Mouse (Mus musculus): Measurements from ENCODE around the gene Golph3. TPM values are rescaled to one million over a fixed set of nuclear protein-coding genes. Genes with fewer than 3 reads are reported as not detected.
A peak's percentile ranks its signal among the peaks of the same experiment; 100 is the strongest.

Golph3 gene
- total RNA-seq, 1 experiment from 2014 or later, result 132 TPM

DNA sequence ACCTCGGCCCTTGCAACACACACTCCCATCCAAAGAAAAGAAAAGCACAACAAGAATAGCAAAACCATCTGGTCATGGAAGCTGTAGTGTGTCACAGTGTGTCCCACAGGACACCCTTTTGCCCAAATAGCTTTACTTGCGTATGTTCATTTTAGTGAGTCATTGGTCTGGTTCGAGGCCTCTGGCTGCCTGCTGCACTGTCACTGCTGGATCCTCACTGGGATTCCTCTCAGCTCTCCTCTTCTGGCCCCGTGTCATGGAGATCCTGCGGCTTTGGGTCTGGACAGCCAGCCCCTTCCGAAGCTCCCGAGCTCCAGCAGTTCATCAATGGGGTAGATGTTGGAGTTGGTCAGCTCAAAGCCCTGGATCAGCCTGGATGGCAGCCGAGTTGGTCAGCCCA, 2.8 kb upstream of the Golph3 start:
- DNase-seq, result no peak

DNA sequence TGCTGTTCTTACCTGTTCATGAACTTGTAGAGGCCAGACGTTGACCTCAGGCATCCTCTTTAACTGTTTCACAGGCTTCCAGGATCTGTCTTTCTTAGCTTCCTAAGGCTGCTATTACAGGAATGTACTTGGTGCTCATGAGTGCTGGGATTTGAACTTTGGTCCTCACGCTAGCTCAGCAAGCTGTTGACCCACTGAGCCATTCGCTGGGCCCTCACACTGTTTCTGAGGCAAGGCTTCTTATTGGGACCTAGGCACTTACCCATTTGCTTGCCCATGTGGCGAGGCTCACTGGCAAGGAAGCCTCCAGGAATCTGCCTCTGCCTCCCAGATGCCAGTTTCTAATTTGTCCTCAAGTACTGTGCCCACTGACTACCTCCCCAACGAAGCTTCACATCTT, 1.4 kb upstream of the Golph3 start:
- DNase-seq, result no peak

DNA sequence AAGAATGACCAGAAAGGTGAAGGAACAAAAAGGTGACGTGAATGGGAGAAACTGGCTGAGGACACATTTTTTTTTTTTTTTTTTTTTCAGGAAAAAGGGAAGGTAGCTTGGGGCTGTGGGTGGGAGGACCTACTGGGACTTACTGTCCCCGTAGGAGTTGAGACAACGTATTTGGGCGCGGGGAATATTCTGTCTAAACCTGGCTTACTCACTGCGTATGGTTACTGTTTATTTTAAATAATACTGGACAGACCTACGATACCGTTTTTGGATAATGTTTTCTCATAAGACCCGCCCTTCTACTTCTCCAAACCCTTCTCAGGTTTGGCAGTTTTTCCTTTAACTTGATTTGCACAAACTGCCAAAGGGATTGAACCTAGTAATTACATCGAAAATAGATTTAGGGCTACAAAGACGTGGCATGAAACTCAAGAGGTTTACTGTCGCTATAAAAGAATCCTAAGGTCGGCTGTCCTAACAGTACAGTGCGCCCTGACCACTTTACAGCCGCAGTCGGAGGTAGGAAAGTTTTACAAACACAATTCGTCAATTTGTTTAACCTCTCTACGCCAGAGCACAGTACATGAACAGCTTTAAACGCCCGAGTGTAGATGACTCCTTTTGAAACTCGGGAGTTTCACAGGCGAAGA, 684 bp upstream of the Golph3 start:
- no peak for DNase-seq

DNA sequence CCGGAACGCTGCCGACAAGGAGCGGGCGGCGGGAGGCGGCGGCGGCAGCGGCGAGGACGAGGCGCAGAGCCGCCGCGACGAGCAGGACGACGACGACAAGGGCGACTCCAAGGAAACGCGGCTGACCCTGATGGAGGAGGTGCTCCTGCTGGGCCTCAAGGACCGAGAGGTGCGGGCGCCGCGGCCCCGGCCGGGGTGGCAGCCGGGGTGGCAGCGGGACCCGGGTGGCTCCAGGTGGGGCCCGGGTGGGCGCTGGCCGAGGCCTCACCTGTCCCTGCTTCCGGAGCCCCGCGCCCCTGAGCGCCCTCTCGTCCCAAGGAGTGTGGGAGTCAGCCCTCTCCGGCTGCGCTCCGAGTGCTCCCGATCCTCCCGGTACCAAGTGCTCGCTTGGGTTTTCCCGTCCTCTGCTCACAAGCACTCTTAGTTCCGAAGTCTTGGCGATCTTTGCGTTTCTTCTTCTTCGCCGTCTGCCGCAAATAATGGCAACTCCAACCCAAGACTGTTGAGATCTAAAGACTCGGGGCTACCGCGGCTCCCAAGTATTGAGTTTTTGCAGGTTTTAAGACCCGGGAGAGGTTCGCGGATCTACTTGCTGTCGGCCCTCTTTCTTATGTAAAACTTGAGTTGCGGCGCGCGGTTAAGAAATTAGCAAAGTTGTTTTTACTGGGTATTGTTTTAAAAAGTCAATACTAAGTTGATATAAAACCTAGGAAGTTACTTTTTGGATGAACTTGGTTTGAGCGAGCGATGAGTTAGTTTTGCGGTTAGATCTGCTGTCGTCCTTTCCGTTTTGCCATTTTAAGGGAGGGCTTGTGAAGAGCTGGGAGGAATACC, 755 bp downstream of the Golph3 start, which contains the start of gene 1810049J17Rik:
Gene 1810049J17Rik (minus strand): TSS at position 112 of the 834 bp plus-strand sequence.
- peak; percentile 36 for DNase-seq

DNA sequence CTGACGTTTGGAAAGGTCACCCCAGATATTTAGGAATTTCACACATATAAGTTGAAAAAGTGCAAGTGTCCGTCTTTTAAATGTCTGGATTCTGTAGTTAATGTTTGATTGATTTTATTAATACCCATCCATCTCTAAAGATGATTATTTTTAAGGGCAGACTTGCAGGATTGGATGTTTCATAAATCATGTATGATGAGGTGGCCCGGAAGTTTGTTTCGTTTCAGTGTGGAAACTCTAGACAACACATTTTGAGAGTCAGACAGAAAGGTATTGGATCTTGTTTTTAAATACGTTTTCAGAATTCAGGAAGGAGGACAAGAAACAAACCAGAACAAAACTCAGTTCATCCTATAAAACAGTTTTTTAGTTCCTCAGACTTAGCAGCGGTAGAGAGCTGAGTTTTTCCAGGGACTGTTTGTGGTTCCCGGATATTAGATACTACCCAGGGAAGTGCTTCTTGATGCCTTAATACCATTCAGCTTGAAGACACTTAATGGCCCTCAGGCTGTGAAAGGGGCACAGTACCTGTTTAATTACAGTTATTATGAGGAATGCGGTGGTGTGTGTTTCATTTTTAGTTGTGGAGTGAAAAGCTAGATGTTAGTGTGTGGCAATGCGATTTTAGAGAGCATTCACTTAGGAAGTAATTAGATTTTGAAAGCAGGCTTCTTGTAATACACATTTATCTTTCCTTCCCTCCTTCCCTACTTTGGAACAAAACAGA, 1.6 kb downstream of the Golph3 start:
- DNase-seq, result no peak

DNA sequence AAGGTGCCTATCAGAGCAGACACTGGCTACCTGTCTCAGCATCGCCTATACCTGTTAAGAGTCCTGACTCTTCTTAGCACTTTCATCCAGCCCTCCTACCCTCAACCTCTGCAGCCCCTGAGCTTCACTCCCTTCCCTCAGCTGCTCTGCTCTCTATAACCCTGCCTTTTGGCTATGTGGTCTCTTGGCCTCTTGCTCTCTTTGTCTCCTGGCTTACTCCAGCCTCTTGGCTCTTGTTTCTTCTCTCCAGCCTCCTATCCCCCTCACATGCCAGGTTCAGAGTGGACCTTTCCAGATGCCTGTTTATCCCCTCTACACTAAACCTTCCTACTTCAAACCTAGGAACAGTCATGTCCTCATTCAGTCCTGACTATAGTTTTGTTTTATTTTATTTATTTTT, 3.1 kb downstream of the Golph3 start:
- DNase-seq, result no peak

DNA sequence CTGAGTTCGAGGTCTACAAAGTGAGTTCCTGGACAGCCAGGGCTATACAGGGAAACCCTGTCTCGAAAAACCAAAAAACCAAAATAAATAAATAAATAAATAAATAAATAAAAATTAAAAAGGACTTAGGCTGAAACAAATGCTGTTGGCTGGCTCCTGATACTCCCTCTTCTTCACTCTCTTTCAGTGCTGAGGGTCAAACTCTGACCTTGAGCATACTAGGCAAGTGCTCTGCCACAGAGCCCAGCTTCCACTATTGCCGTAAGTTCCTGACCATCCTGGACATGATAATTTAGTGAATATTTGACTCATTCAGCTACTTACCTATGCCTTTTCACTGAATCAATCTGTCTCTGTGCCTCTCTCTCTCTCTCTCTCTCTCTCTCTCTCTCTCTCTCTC, 9.1 kb downstream of the Golph3 start:
- DNase-seq, result no peak

DNA sequence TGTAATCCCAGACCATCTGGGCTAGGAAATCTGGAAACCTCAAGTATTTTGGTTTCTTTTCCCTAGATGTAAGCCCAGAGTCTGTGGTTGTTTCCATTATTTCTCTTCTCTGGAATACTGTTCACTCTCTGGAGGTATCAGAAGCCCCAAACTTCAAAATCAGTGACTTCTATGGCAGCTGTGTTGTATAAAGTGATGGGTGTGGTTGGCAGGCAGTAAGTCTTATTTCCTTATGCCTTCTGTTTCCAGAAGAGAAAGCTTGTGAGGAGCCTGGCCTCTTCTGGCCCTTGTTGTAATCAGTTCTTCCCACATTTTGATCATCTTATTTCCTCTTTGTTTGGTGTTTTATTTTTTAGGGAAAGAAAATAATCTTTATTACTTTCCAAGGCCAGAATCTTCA, 9.6 kb downstream of the Golph3 start:
- no peak for DNase-seq

DNA sequence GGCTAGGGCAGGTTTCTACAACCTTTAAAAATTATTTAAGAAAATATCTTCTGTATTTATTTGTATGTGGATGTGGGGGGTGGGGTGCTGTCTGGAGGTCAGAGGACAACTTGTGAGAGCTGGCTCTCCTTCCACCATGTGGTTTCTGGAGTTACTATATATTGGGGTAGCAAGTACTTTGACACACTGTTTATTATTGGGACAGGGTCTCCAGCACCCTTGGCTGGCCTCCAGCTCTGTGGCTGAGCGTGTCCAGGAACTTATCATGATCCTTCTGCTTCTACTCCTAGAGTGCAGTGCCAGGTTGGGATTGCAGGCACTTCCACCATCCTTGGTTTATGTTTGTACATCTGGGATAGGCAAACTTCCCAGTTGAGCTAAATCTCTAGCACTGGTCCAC, 10.1 kb downstream of the Golph3 start:
- no peak for DNase-seq

DNA sequence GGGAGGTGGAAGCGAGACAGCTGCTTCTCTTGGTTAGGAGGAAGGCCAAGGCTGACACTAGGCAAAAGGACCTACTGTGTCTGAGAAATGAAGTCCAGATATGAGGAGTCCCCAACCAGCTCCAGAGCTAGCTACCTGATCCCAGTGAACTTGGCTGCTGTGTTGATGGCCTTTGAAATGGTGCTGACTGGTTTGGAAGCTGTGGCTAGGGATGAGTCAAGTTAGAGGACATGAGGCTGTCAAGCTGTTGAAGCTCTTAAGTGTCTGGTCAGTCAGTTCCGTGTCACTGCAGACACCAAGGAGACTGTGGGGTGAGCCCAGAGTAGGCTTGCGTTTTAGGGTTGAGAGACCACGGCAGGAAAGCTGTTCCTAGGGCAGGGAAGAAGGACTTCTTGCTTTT, 13.1 kb downstream of the Golph3 start:
- DNase-seq, result no peak

DNA sequence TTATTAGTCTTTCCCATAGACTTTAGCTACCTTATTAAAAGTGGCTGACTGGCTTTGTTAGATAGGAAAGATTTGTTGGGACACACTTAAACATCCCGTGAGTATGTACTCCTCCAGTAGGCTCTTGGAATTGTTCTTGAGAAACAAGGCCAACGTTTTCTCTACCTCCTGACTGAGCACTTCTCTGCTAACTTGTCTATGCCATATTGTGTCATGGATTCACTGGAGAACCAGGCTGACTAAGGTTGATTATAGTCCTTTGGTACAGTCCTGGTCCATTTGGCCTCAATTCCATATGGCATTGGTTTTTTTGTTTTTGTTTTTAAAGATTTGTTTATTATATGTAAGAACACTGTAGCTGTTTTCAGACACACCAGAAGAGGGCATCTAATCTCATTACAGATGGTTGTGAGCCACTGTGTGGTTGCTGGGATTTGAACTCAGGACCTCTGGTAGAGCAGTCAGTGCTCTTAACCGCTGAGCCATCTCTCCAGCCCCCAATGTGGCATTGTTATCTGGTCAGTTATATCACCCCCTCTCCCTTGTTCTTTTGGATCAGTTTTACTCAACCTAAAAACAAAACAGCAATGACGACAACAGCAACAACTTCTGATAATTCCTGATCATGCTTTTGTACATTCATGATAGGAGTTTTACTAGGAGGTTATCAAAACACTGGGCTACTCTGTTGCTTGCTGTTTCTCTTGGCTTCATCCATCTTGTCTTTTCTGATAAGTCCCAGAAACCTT, 16.0 kb downstream of the Golph3 start:
- no peak for DNase-seq

DNA sequence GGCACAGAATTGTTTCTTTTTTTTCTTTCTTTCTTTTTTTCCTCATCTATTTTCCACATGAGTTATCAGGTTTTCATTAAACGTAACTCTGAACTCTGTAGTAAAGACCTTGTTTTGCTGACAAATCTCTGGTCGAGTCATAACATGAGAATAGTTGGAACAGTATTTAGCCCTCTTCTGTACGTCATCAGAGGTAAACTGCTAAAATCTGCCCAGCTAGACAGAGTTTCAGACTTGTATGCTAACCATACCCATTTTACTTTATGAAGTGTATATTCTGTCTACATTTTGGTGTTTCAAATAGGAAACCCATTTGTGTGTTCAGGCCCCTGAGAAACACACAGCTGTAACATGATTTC, 16.5 kb downstream of the Golph3 start:
- DNase-seq, result no peak

DNA sequence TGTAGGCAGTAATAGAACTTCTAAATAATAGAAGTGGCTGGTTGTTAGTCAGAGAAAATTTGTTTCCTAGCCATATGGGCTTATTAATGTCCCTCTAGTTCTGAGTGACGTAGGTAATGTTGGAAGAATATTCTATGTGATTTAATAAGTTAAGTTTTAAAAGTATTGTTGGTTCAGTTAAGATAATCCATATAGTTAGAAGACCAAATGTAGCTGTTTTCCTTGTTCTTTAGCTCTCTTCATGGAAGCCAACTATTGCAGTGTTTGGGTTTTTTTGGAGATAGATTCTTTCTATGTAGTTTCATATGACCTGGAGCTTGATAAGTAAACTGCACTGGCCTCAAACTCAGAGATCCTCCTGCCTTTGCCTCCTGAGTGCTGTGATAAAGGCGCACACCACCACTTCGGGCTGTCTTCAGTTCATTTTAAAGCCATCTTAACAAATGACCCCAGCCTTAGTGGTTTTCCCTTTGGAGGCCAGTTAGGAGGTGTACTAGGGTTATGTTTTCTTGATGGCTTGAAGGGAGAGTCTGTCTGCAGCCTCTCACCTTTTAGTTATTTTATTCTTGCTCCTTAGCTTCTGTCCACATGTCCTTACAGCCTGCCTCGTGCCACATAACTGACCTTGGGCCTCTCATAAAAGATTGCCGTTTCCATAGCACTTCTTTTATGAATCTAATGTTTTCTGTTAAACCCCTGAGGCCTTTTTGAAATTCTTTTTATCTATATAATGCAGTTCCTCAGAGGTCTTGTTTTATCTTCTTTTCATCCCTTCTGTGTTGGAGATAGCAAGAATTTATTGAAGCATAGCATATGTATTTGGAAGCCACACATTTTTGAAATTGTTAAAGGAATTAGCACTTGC, 19.5 kb downstream of the Golph3 start:
- no peak for DNase-seq

DNA sequence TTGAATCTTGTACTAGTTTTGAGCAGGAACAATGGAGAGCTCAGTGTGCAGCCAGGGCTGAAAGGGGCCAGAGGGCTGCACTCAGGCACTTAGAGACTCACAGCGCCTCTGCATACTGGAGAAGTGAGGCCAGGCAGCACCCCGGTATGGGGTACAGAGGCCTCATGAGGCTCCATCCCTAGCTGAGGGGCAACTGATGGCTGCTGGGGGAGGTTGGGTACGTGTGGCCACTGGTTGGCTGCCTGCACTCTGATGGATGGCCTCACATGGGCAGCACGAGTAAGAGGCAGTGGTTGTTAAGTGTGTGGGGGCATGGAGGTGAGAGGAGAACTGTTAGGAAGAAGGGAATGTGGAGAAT, 20.1 kb downstream of the Golph3 start:
- no peak for DNase-seq

DNA sequence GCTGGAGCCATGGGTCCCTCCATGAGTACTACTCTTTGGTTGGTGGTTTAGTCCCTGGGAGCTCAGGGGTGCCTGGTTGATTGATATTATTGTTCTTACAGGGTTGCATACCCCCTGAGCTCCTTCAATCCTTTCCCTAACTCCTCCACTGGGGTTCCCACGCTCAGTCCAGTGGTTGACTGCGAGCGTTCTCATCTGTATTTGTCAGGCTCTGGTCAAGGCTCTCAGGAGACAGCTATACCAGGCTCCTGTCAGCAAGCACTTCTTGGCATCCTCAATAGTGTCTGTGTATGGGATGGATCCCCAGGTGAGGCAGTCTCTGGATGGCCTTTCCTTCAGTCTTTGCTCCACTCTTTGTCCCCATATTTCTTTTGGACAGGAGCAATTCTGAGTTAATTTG, 25.7 kb downstream of the Golph3 start:
- no peak for DNase-seq

DNA sequence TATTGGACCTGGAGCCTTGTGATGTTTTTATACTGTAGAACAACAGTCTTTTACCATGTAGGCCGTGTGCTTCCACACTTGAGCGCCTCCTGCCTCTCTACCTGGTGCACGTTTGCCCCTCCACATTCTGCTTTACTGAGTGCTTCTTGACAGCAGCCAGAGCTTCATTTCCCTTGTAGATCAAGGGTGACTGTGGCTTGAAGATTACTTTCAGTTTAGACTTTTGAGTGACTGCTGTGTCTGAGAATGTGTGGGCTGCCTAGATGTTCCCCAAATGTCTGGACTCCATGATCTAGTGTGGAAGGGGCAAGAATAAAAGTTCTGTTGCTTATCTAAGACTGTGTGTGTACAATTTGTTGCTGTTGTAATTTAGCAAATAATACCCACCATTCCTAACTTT, 27.7 kb downstream of the Golph3 start:
- DNase-seq, result no peak

DNA sequence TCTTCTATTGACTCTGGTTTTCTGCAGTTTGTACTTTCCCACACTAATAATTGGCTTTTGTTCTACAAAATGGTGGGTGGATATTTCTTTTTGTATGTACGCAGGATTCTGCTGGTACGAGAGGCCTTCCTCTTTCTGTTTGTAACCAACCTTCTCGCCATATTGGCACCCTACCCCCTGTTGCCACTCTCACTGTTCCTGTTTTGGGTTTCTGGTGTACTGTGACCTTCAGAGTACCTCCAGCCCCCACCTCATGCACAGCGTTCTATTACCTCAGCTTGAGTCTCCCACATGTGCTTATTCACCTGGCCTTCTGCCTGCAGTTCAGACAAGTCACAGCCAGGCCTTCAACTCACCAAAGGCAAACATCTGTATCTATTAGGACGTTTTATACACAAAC, 28.6 kb downstream of the Golph3 start:
- DNase-seq, result no peak

DNA sequence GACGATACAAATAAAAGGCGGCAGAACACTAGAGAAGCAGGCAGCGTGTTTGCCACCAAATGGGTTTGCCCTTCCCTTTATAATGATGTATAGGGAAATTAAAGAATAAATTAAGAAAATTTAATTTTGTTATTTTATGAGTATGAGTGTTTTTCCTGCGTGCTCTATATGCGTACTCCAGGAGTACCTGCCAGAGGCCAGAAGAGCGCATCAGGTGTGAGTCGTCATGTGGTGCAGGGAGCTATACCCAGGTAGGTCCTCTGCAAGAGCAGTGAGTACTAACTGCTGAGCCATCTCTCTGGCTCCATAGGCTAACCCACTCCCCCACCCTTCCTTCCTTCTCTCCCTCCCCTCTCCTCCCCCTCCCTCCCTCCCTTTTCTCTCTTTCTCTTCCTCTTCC, 30.2 kb downstream of the Golph3 start:
- no peak for DNase-seq

DNA sequence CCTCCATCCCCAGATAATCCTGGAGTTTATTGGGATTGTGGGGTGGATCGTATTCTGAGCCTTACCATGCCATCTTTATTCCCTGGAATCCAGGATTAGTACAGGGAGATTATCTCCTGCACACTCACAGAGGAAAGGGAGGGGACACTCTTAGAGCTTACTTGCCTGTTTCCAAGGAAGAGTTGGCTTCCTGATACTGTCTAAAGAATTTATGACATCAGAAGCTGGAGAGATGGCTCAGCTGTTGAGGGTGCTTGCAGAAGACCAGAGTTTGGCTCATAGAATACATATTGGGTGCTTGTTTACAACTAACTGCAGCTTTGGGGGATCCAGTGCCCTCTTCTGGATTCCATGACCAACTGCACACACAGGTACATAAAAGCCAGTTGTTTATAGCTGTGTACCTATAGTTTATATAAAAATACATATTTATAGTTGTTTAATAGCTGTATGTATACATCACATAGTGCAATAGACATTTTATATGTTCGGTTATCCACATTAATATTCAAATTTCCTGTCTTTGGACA, 33.1 kb downstream of the Golph3 start:
- DNase-seq, result no peak

DNA sequence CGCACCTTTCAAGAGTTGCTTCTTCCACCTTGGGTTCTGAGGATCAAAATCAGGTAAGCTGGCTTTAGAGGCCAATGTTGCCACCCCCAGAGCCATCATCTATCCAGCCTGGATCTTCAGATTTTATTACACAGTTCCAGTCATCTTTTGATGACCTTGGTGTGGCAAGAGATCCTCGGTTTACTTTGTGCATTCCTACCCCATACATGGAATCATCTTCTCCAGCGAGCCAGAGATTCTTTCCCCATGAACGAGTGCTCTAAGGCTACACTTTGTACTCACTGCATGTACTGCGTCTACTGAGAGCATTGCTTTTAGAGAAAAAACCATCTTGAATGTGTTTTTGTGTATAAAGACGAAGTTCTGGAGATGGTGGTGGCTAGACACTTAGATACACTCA, 34.0 kb downstream of the Golph3 start:
- DNase-seq, result no peak

DNA sequence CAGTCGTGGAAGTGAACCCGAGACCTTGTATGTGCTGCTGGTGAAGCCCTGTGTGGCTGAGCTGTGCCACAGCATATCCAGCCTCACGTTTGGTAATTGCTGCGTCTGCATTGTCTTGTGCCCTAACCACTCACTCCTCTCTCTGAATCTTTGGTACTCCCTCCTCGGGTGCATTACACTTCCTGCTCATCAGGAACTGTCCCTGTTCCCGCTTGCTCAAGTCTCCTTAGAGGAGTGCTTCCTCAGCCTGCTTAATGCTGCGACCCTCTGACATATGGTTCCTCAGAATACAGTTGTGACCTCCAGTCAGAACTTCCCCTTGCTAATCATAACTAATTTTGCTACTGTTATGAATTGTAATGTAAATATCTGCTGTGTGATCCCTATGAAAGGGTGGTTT, 34.7 kb downstream of the Golph3 start:
- DNase-seq, result no peak

DNA sequence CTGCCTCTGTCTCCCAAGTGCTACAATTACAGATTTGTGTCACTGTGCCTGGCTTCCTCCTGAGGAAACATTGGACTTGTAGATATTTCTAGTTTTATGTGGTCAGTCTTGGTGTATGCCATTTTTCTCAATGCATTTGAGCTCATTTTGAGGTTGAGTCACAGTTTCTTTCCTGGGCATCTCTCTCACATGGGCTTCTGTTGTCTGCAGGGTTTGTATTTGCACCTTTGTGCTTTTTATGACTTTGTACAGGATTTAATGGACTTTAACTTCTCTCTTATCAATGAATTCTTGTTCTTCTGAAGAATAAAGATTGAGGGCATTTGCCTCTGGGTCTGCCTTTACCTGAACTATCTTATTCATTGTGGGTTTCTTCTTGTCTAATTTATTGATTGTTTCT, 36.2 kb downstream of the Golph3 start:
- no peak for DNase-seq
